Mouse (Mus musculus) left cerebral cortex, adult 8-10 months (tissue): ENCODE results near the gene Tmem182. TPM values are rescaled to one million over a fixed set of nuclear protein-coding genes. Genes with fewer than 3 reads are reported as not detected.

Experiments used
- DNase-seq, 2 experiments: peaks; one replicate each; pipeline ENCODE4 v3.0.0; 2022; ENCODE audit warnings: low spot score in 2 of 2
- total RNA-seq, 4 experiments: library from RNA; stranded (reverse); gene quantifications; 2 replicates each; pipeline ENCODE4 v1.2.4; 2022

Gene Tmem182
- total RNA-seq, 4 experiments from 2014 or later: 0.21 to 0.70 (median 0.29) TPM

DNA sequence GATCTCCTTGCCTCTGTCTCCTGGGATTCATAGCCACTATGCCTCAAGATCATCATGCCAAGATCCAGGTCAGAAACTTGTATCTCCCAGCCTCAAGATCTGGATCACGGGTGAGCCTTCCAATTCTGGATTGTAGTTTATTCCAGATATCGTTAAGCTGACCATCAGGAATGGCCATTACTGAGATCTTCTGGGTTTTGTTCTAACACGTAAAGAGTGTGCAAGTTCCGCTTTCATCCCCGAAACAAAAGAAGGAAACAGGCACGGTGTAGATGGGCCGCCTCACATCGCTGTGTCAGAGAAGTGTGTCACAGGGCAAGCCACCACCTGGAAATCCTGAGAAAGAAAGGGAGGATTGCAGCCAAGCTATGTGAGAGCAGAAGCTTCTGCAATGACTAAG lies 6.3 kb upstream of the Tmem182 start:
- DNase-seq: no peak

DNA sequence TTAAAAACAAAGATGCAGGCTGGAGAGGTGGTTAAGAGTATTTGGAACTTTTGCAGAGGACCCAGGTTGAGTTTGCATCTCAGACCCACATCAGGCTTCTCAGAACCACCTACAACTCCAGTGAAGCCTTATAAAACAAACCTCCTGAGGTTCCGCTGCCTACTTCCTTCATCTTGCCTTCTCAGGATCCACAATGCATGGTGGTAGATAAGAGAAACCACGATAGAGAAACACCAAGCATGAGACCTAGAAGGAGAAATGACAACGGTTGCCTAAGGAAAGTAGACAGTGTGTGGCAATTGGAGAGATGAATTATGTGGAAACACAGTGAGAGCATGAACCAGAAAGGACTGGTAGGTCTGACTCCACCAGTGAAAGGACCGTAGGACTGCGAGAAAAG lies 4.5 kb upstream of the Tmem182 start:
- no peak for DNase-seq

- DNase-seq: peak in 1 of 2 experiments; percentile 25
Observed at GRCm38 (mm10) chr1:40802759-40803158, 2.6 kb upstream of the Tmem182 start.

DNA sequence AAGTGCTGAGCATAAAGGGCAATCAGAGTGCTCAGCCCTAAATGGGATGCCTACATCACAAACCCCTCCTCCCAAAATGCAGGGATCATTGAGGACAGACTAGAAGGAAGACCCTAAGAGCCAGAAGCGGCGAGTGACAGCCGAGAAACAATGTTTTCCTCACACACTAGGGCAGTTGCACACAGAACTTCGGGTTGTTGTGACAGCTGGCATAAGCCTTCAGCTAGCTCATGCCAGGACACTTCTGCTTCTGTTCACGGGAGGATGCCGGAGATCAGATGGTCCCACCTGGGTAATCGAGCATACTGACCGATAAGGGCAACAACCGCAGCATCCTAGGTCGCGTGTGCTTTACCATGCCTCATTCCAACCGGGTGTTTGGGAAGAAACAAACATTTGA lies 1.3 kb upstream of the Tmem182 start:
- no peak for DNase-seq

DNA sequence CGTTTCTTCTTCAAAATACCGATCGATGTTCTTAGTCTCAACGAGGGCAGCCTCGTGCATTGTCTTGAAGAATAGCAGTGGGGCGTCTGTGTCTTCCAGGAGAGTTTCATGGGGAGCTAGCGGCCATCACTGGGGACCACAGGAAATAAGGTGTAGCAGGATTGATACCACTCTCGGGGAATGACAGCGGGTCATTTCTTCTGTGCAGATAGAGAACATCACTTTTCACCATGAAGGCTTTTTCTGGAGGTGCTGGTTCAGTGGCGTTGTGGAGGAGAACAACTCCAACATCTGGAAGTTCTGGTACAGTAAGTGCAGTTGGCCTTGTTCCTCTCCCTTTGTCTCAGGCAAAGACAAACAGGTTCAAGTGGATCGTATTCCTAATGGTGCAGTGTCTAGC lies 490 bp downstream of the Tmem182 start:
- no peak for DNase-seq

DNA sequence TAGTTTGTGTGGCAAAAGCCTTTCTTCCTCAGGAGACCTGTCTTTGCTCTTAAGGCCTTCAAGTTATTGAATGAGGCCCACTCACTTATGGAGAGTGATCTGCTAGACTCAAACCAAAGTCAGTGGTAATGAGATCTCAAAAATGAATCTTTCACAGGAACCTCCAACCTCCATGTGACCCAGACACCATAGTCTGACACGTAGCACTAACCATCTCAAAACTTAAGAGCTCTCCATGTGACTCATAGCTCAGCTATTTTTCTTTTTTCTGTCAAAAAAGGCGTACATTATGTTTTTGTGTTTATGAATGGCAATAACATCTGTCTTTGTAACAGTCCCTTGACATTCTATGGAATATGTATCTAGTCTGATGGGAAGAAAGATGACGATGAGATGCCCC lies 3.2 kb downstream of the Tmem182 start:
- DNase-seq: no peak

- DNase-seq: no peak
Observed at GRCm38 (mm10) chr1:40815071-40815845, 9.9 kb downstream of the Tmem182 start.

GRCm38 (mm10) chr1:40824517-40824916 lies 19.1 kb downstream of the Tmem182 start:
- no peak for DNase-seq

- DNase-seq: no peak
Observed at GRCm38 (mm10) chr1:40824936-40825335, 19.5 kb downstream of the Tmem182 start.

- no peak for DNase-seq
Observed at GRCm38 (mm10) chr1:40825826-40826225, 20.4 kb downstream of the Tmem182 start.

DNA sequence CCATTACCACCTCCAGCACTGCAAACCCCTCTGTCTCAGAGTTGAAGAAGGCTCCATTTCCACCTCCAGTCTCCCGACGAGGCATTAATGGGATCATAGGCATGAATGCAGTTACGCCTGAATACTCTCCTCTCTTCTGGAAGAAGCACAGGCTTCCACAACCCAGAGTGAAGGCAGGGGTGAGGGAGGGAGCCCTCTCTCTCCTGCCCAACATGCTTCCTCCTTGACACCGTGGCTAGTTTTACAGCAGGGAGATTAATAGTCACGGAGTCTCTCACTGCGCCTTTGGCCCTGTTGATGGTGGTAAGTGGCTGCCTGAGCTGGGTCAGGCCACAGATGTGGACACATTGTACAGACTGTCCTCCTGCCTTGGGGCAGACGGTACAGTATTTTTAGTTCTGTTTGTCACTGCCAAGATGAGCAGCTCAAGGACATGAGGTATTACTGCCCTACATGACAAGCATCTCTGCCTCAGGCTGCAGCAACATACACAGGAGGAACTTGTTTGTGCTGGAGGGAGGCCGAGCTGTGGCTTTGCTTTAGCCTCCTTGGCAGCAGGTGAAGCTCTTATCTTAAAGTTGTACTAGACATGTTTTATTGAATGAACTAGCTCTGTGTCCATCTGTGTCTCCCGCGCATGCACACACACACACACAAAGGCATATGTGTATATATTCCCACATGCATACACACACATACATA lies 24.0 kb downstream of the Tmem182 start:
- no peak for DNase-seq

DNA sequence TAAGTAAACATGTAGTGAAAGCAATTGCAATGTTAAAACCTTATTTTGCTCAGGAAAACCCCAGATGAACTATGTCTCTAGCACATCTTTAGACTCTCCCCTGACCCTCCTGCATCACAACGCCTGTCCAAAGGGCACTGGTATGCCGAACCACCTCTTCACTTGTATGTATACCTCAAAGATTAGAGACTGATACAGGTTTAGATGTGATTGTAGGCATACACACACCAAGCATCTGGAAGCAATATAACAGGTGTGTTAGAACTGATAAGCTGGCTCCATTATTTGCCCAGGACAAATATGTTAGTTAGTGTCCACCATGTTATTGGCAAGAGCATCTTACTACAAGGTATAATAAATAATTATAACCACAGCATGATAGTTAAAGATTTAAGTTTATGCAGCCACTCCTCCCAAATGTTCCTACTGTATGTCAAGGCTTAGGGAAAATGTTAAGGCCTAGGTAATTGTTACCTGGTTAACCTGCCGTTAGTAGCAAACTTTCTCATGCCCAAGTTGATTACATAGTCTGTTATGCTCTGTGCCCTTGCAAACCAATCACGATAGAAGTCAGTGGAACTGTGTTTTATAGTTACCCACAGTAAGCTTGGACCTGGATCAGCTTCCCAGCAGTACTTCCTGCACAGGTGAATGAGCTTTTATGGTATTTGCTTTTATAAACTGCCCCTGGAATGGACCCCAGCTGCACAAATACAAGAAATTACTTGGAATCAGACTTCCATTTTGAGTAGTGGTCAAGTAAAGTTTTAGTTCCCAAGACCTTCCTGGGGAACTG lies 25.5 kb downstream of the Tmem182 start:
- DNase-seq: no peak

- DNase-seq: no peak
Observed at GRCm38 (mm10) chr1:40835468-40835867, 30.1 kb downstream of the Tmem182 start.

- DNase-seq: no peak
Observed at GRCm38 (mm10) chr1:40840605-40841004, 35.2 kb downstream of the Tmem182 start.

- DNase-seq: no peak
Observed at GRCm38 (mm10) chr1:40841032-40841761, 35.8 kb downstream of the Tmem182 start.

DNA sequence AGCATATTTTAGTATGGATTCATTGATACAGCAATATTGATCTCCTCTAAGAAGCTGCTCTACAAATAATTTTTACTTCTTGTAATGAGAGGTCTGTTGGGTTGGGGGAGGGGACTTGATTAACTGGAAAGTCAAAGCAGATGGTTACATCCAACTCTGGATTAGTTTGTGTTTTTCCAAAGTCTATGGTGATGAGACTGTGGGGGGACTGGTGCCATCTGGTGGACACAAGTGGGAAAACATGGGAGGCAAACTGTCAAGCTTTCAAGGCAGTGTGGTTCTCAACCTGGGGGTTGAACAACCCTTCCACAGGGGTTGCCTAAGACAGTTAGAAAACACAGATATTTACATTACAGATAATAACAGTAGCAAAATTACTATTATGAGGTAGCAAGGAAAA lies 39.2 kb downstream of the Tmem182 start:
- DNase-seq: peak in 1 of 2 experiments; percentile 42

DNA sequence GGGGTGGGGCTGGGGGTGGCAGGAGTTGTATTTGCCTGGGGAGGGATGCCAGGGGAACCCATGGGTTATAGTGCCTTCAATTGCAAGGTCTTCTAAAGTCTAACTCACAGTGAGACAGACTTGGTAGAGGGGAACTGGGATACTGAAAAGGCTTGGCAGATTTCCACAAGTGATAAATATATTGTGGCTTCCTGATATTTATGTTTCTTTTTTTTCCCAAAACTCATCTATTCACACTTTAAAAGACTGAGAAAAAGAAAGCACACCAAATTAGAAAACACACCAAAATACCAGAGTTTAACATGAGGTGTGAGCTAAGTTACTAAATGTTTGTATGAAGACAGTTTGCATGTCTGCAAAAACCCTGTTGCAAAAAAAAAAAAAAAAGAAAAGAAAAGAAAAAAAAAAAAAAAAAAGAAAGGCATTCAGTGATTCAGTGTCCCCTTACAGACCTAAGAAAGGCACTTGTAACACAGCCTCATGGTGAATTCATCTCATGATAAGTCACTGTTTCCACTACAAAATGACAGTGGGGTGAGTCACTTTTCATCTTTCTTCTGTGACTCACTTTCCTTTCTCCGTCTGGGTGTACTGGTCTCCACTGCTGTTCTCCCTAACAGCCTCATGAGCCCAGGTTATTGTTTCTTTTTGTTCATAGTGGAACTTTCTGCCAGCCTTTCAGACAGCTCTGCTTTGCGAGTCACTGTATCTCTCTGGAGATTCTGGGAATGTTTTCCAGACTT lies 42.0 kb downstream of the Tmem182 start:
- no peak for DNase-seq

GRCm38 (mm10) chr1:40851286-40851685 lies 45.9 kb downstream of the Tmem182 start:
- DNase-seq: no peak

GRCm38 (mm10) chr1:40855268-40855667 lies 49.9 kb downstream of the Tmem182 start:
- no peak for DNase-seq

GRCm38 (mm10) chr1:40856846-40857636 lies 51.6 kb downstream of the Tmem182 start:
- no peak for DNase-seq
